Mouse (Mus musculus) heart, postnatal 0 days (tissue): ENCODE measurements around the gene Bdh2. TPM values are rescaled to one million over a fixed set of nuclear protein-coding genes. Genes with fewer than 3 reads are reported as not detected.

Source experiments
- ATAC-seq: fragments of 200-750 bp; cut with Nextera tagmentation; 2 replicates; pipeline ENCODE4 v1.8.0; 2017; ENCODE audit warnings: low read depth, moderate number of reproducible peaks, moderate library complexity; ENCODE audit not compliant: insufficient read depth
- DNase-seq: peaks from one replicate; pipeline ENCODE4 v3.0.0-alpha.2; 2016; ENCODE audit warnings: low spot score
- H3K27ac ChIP-seq: fragments of 300-500 bp; sonication (generic); 2 replicates; pipeline ENCODE4 v1.5.1; 2014; ENCODE audit warnings: low read depth, mild to moderate bottlenecking
- H3K27me3 ChIP-seq: fragments of 300-500 bp; sonication (generic); 2 replicates; pipeline ENCODE4 v1.6.1; 2014; ENCODE audit warnings: low read length, mixed read lengths; ENCODE audit not compliant: control insufficient read depth, insufficient read depth
- H3K36me3 ChIP-seq: fragments of 300-500 bp; sonication (generic); replicated peaks from 2 replicates; pipeline ENCODE4 v1.6.1; 2014; ENCODE audit warnings: low read length, mixed read lengths; ENCODE audit not compliant: control insufficient read depth, insufficient read depth
- H3K4me1 ChIP-seq: fragments of 300-500 bp; sonication (generic); 2 replicates; pipeline ENCODE4 v1.6.1; 2014; ENCODE audit warnings: antibody characterized with exemption; ENCODE audit not compliant: control insufficient read depth, insufficient read depth
- H3K4me2 ChIP-seq: fragments of 300-500 bp; sonication (generic); 2 replicates; pipeline ENCODE4 v1.6.1; 2014; ENCODE audit warnings: low read depth, mild to moderate bottlenecking, low read length, moderate library complexity
- H3K4me3 ChIP-seq: fragments of 300-500 bp; sonication (generic); 2 replicates; pipeline ENCODE4 v1.5.1; 2014; ENCODE audit warnings: low read depth, low read length
- H3K9ac ChIP-seq: fragments of 300-500 bp; sonication (generic); replicated peaks from 2 replicates; pipeline ENCODE4 v1.6.1; 2014; ENCODE audit warnings: low read depth, low read length, mixed read lengths
- H3K9me3 ChIP-seq: fragments of 300-500 bp; sonication (generic); replicated peaks from 2 replicates; pipeline ENCODE4 v1.6.1; 2016; ENCODE audit warnings: low read length; ENCODE audit not compliant: control insufficient read depth
- CTCF ChIP-seq: IDR thresholded peaks from 2 replicates; pipeline ENCODE4 v1.5.1; 2016; ENCODE audit warnings: antibody characterized with exemption, control low read depth, low read depth
- EP300 ChIP-seq: IDR thresholded peaks from 2 replicates; pipeline ENCODE4 v1.6.1; 2016; ENCODE audit warnings: antibody characterized with exemption, low read depth
- WGBS: fragments of 180-500 bp; shearing (Covaris S2); extraction: QIAGEN DNeasy Blood & Tissue Kit; methylation state at CpG from one replicate; pipeline ENCODE4 v1.1.7; 2014; 5-methylcytosine and 5-hydroxymethylcytosine counted together
- polyA plus RNA-seq: library from polyadenylated mRNA; unstranded; fragments of >200 nt; fragmentation: Nextera tagmentation; extraction: Ambion mirVana; gene quantifications from 2 replicates; pipeline ENCODE4 v1.2.1, GENCODE M21; 2015
- total RNA-seq: library from RNA; depleted of rRNA; stranded (reverse); fragments of >200 nt; gene quantifications from 2 replicates; pipeline ENCODE4 v1.2.3, GENCODE M21; 2014; ENCODE audit warnings: low replicate concordance

Bdh2 gene
- total and polyA plus RNA-seq, 2 experiments from 2014 or later: 2.7 TPM; not detected in 1

- Histone ChIP-seq H3K9me3 (no peaks in the 10 kb centered on the region), H3K27ac (no peak overlapping the region), H3K36me3 (peaks cover 77% of the 10 kb centered on the region), H3K4me2 (no peak overlapping the region), H3K9ac (no peak overlapping the region), H3K4me1 (no peaks in the 10 kb centered on the region), H3K27me3 (no peaks in the 10 kb centered on the region), H3K4me3 (no peak overlapping the region)
- ATAC-seq (no peak), DNase-seq (no peak)
- WGBS: 85% methylated on average over 10 of the region's 10 CpGs
- TF ChIP-seq CTCF (no peak), EP300 (no peak)
Measured at GRCm38 (mm10) chr3:135269391-135269990, 11.5 kb upstream of the Bdh2 start.

- 71% methylated on average over 12 of the region's 12 CpGs for WGBS
- Histone ChIP-seq H3K4me3 (no peak overlapping the region), H3K27me3 (no peaks in the 10 kb centered on the region), H3K4me1 (no peaks in the 10 kb centered on the region), H3K9me3 (no peaks in the 10 kb centered on the region), H3K36me3 (peaks cover 54% of the 10 kb centered on the region), H3K4me2 (no peak overlapping the region), H3K27ac (no peak overlapping the region), H3K9ac (no peak overlapping the region)
- ATAC-seq (no peak), DNase-seq (no peak)
- TF ChIP-seq EP300 (no peak), CTCF (no peak)
Measured at GRCm38 (mm10) chr3:135272627-135273026, 8.4 kb upstream of the Bdh2 start.

GRCm38 (mm10) chr3:135273047-135273446, 8.0 kb upstream of the Bdh2 start:
- TF ChIP-seq CTCF (no peak), EP300 (no peak)
- Histone ChIP-seq H3K36me3 (peaks cover 51% of the 10 kb centered on the region), H3K9me3 (no peaks in the 10 kb centered on the region), H3K4me3 (no peak overlapping the region), H3K27me3 (no peaks in the 10 kb centered on the region), H3K9ac (no peak overlapping the region), H3K27ac (no peak overlapping the region), H3K4me1 (no peaks in the 10 kb centered on the region), H3K4me2 (no peak overlapping the region)
- WGBS: 87% methylated on average over 13 of the region's 13 CpGs
- no peak for ATAC-seq
- no peak for DNase-seq

GRCm38 (mm10) chr3:135280160-135280559, 861 bp upstream of the Bdh2 start:
- Histone ChIP-seq H3K4me2 (no peak overlapping the region), H3K36me3 (no peaks in the 10 kb centered on the region), H3K4me3 (no peak overlapping the region), H3K9me3 (no peaks in the 10 kb centered on the region), H3K9ac (0 out of 2 replicates have a peak overlapping the region, but pooled peaks have one; percentile 3), H3K27me3 (no peaks in the 10 kb centered on the region), H3K27ac (no peak overlapping the region), H3K4me1 (no peaks in the 10 kb centered on the region)
- TF ChIP-seq CTCF (no peak), EP300 (no peak)
- ATAC-seq: no peak
- no peak for DNase-seq
- WGBS: 68% methylated on average over 4 of the region's 4 CpGs

DNA sequence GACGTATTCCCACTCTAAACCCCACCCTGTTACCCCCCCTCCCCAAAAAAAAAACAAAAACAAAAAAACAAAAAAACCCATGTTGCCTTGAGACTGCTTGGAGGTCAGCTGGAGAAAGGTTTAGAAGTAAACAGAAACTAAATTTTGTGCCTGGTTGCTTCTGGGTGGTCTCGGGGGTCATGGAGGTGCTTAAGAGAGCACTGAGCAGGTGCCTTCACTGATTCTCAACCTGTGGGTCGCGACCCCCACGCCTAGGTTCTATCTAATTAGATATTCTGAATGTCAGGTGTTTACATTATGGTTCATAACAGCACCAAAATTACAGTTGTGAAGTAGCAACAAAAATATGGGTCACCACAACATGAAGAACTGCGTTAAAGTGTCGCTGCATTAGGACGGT, 680 bp downstream of the Bdh2 start:
- Histone ChIP-seq H3K27me3 (no peaks in the 10 kb centered on the region), H3K4me2 (no peak overlapping the region), H3K9ac (no peak overlapping the region), H3K4me3 (no peak overlapping the region), H3K27ac (no peak overlapping the region), H3K4me1 (no peaks in the 10 kb centered on the region), H3K9me3 (no peaks in the 10 kb centered on the region), H3K36me3 (no peaks in the 10 kb centered on the region)
- 76% methylated on average over 8 of the region's 8 CpGs for WGBS
- TF ChIP-seq EP300: no peak
- no peak for TF ChIP-seq CTCF
- ATAC-seq: no peak
- no peak for DNase-seq

- no peak overlapping the region for H3K9ac ChIP-seq
- DNase-seq: no peak
- no peaks in the 10 kb centered on the region for H3K27me3 ChIP-seq
- H3K4me1 ChIP-seq: no peaks in the 10 kb centered on the region
- H3K36me3 ChIP-seq: no peaks in the 10 kb centered on the region
- 81% methylated on average over 11 of the region's 11 CpGs for WGBS
- no peak for ATAC-seq
- no peak overlapping the region for H3K27ac ChIP-seq
- H3K9me3 ChIP-seq: no peaks in the 10 kb centered on the region
- TF ChIP-seq EP300 (no peak), CTCF (no peak)
- no peak overlapping the region for H3K4me3 ChIP-seq
- H3K4me2 ChIP-seq: no peak overlapping the region
Measured at GRCm38 (mm10) chr3:135285256-135285655, 4.2 kb downstream of the Bdh2 start.
